Mouse (Mus musculus) limb, embryonic 12.5 days (tissue): ENCODE measurements around the gene Smyd3. TPM values are rescaled to one million over a fixed set of nuclear protein-coding genes. Genes with fewer than 3 reads are reported as not detected.
A peak's percentile ranks its signal among the peaks of the same experiment; 100 is the strongest.

Source experiments
- ATAC-seq: fragments of 200-750 bp; cut with Nextera tagmentation; 2 replicates; pipeline ENCODE4 v1.8.0; 2017; ENCODE audit warnings: low read depth, moderate TSS enrichment; ENCODE audit not compliant: insufficient number of reproducible peaks, insufficient read depth, low FRiP score, low TSS enrichment
- H3K27ac ChIP-seq: fragments of 300-500 bp; sonication (generic); 2 replicates; pipeline ENCODE4 v1.5.1; 2016; ENCODE audit warnings: mild to moderate bottlenecking, moderate library complexity
- H3K27me3 ChIP-seq: fragments of 300-500 bp; sonication (generic); 2 replicates; pipeline ENCODE4 v1.6.1; 2016; ENCODE audit warnings: mild to moderate bottlenecking, moderate library complexity
- H3K36me3 ChIP-seq: fragments of 300-500 bp; sonication (generic); 2 replicates; pipeline ENCODE4 v1.6.1; 2016; ENCODE audit warnings: mild to moderate bottlenecking, moderate library complexity
- H3K4me1 ChIP-seq: fragments of 300-500 bp; sonication (generic); replicated peaks from 2 replicates; pipeline ENCODE4 v1.6.1; 2016
- H3K4me2 ChIP-seq: fragments of 300-500 bp; sonication (generic); 2 replicates; pipeline ENCODE4 v1.6.1; 2016; ENCODE audit warnings: mild to moderate bottlenecking, moderate library complexity
- H3K4me3 ChIP-seq: fragments of 300-500 bp; sonication (generic); replicated peaks from 2 replicates; pipeline ENCODE4 v1.5.1; 2016; ENCODE audit warnings: mild to moderate bottlenecking
- H3K9ac ChIP-seq: fragments of 300-500 bp; sonication (generic); replicated peaks from 2 replicates; pipeline ENCODE4 v1.6.1; 2016; ENCODE audit warnings: mild to moderate bottlenecking, moderate library complexity
- H3K9me3 ChIP-seq: fragments of 300-500 bp; sonication (generic); 2 replicates; pipeline ENCODE4 v1.6.1; 2016; ENCODE audit warnings: mild to moderate bottlenecking, moderate library complexity
- WGBS: fragments of 180-500 bp; shearing (Covaris S2); methylation state at CpG from one replicate; pipeline ENCODE4 v1.1.7; 2016; 5-methylcytosine and 5-hydroxymethylcytosine counted together
- polyA plus RNA-seq: library from polyadenylated mRNA; unstranded; fragments of >200 nt; fragmentation: Nextera tagmentation; extraction: Ambion mirVana; gene quantifications from 2 replicates; pipeline ENCODE4 v1.2.1, GENCODE M21; 2016

Gene Smyd3
- polyA plus RNA-seq, 1 experiment from 2014 or later: 26.5 TPM

DNA sequence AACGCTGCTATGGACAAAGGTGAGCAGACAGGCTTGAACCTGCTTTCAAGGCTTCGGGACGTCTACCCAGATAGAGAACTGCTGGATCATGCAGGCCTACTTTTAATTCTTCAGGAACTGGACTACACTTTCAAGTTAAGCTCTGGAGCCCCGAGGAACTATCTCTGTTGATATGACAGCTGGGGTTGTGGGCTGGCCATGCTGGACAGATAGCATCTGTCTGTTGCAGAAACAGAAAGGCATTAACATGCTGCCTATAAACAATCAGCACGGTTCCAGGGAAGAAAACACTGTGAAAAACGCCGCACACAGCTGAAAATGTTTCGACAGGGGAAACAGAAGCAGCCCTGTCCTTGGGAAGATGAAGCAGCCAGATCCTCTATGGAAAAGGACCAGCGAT lies 365.5 kb downstream of the Smyd3 start:
- H3K27ac ChIP-seq: no peak overlapping the region
- H3K4me1 ChIP-seq: peaks cover 23% of the 10 kb centered on the region
- 84% methylated on average over 9 of the region's 9 CpGs for WGBS
- no peak overlapping the region for H3K4me3 ChIP-seq
- H3K36me3 ChIP-seq: no peaks in the 10 kb centered on the region
- ATAC-seq: no peak
- H3K27me3 ChIP-seq: no peaks in the 10 kb centered on the region
- no peak overlapping the region for H3K9ac ChIP-seq
- no peaks in the 10 kb centered on the region for H3K9me3 ChIP-seq
- H3K4me2 ChIP-seq: no peak overlapping the region

- H3K4me1 ChIP-seq: peaks cover 31% of the 10 kb centered on the region
- H3K4me2 ChIP-seq: no peak overlapping the region
- 58% methylated on average over 2 of the region's 2 CpGs for WGBS
- H3K27ac ChIP-seq: no peak overlapping the region
- H3K36me3 ChIP-seq: no peaks in the 10 kb centered on the region
- ATAC-seq: no peak
- no peak overlapping the region for H3K9ac ChIP-seq
- no peaks in the 10 kb centered on the region for H3K27me3 ChIP-seq
- no peak overlapping the region for H3K4me3 ChIP-seq
- H3K9me3 ChIP-seq: no peaks in the 10 kb centered on the region
Observed at GRCm38 (mm10) chr1:179151275-179151674, 366.6 kb downstream of the Smyd3 start.

DNA sequence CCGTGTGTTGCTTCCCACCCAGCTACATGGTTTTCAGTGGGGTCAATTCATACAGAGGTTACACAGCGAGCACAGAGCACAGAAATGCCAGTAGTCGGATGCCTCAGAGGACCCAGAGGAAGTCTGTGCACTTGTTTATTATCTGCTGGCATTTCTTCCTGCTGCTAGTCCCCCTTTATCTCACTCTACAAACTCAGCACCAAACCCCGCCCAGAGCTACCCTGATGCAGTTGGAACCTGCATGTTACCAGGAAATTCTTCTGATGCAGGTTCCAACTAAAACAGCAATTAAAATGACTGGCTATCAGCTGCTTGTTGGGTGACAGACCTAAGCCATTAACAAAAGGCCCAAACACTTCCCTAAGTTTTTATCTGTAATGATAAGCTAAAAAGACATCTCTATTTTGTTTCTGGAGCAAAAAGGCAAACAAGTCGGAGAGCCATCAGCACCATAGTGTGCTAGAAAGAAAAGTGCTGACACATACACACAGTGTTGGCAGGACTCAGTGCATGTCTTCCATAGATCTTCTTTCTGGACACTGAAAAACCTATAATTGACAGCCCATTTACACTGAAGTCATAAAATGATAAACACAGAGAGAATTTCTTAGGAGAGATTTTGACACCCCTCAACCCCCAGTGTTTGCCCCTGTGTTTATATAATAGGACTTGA lies 368.2 kb downstream of the Smyd3 start:
- H3K27me3 ChIP-seq: no peaks in the 10 kb centered on the region
- H3K36me3 ChIP-seq: no peaks in the 10 kb centered on the region
- peaks cover 48% of the 10 kb centered on the region for H3K4me1 ChIP-seq
- WGBS: 73% methylated on average over 5 of the region's 5 CpGs
- no peak overlapping the region for H3K9ac ChIP-seq
- no peak for ATAC-seq
- no peak overlapping the region for H3K27ac ChIP-seq
- no peak overlapping the region for H3K4me3 ChIP-seq
- no peaks in the 10 kb centered on the region for H3K9me3 ChIP-seq
- H3K4me2 ChIP-seq: no peak overlapping the region

- Histone ChIP-seq H3K27me3 (no peaks in the 10 kb centered on the region), H3K4me1 (peaks cover 75% of the 10 kb centered on the region), H3K27ac (peak overlapping the region; percentile 79), H3K4me3 (no peak overlapping the region), H3K4me2 (peak overlapping the region; percentile 6; the same call in 1 of the 2 replicates), H3K9ac (no peak overlapping the region), H3K9me3 (no peaks in the 10 kb centered on the region), H3K36me3 (no peaks in the 10 kb centered on the region)
- 10% methylated on average over 9 of the region's 9 CpGs for WGBS
- ATAC-seq: peak; percentile 53; the same call in 1 of the 2 replicates
Observed at GRCm38 (mm10) chr1:179146730-179147167, 371.1 kb downstream of the Smyd3 start.

GRCm38 (mm10) chr1:179143154-179143832 lies 374.5 kb downstream of the Smyd3 start:
- H3K4me3 ChIP-seq: no peak overlapping the region
- WGBS: 10% methylated on average over 11 of the region's 11 CpGs
- H3K36me3 ChIP-seq: no peaks in the 10 kb centered on the region
- H3K4me1 ChIP-seq: peaks cover 71% of the 10 kb centered on the region
- H3K4me2 ChIP-seq: peak overlapping the region; percentile 20; the same call in 1 of the 2 replicates
- peak overlapping the region; percentile 89 for H3K27ac ChIP-seq
- ATAC-seq: peak; percentile 71
- no peaks in the 10 kb centered on the region for H3K9me3 ChIP-seq
- no peaks in the 10 kb centered on the region for H3K27me3 ChIP-seq
- no peak overlapping the region for H3K9ac ChIP-seq

DNA sequence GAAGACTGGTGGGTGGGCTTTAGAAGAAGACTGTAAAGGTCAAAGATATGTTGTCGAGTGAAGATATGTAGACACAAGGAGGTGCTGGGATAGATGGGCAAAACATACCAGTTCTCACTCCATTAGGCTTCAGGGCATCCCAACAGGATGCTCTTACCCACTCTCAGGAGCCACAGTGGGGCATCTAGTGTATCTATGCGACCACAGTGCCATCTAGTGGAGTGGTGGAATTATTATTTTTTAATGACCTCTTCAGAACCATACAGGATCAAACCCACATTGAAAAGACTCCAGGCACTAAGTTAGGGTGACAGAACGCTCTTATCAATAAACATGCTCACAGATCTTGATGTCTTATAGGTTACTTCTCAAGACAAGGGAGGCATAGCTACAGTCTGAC lies 375.7 kb downstream of the Smyd3 start:
- WGBS: 31% methylated on average over 3 of the region's 3 CpGs

GRCm38 (mm10) chr1:179141071-179141650 lies 376.7 kb downstream of the Smyd3 start:
- WGBS: 66% methylated on average over 12 of the region's 12 CpGs
- H3K4me3 ChIP-seq: no peak overlapping the region
- H3K27ac ChIP-seq: no peak overlapping the region
- no peaks in the 10 kb centered on the region for H3K36me3 ChIP-seq
- no peaks in the 10 kb centered on the region for H3K9me3 ChIP-seq
- H3K27me3 ChIP-seq: no peaks in the 10 kb centered on the region
- no peak for ATAC-seq
- peaks cover 61% of the 10 kb centered on the region for H3K4me1 ChIP-seq
- H3K9ac ChIP-seq: no peak overlapping the region
- H3K4me2 ChIP-seq: no peak overlapping the region

More for the DNA sequence above, 375.7 kb downstream of the Smyd3 start:
- Histone ChIP-seq H3K27me3 (no peaks in the 10 kb centered on the region), H3K4me2 (no peak overlapping the region), H3K4me3 (no peak overlapping the region), H3K36me3 (no peaks in the 10 kb centered on the region), H3K9ac (no peak overlapping the region), H3K4me1 (peaks cover 62% of the 10 kb centered on the region), H3K27ac (no peak overlapping the region), H3K9me3 (no peaks in the 10 kb centered on the region)
- ATAC-seq: no peak

- no peak overlapping the region for H3K9ac ChIP-seq
- 75% methylated on average over 3 of the region's 3 CpGs for WGBS
Observed at GRCm38 (mm10) chr1:179137145-179137477, 380.7 kb downstream of the Smyd3 start.

DNA sequence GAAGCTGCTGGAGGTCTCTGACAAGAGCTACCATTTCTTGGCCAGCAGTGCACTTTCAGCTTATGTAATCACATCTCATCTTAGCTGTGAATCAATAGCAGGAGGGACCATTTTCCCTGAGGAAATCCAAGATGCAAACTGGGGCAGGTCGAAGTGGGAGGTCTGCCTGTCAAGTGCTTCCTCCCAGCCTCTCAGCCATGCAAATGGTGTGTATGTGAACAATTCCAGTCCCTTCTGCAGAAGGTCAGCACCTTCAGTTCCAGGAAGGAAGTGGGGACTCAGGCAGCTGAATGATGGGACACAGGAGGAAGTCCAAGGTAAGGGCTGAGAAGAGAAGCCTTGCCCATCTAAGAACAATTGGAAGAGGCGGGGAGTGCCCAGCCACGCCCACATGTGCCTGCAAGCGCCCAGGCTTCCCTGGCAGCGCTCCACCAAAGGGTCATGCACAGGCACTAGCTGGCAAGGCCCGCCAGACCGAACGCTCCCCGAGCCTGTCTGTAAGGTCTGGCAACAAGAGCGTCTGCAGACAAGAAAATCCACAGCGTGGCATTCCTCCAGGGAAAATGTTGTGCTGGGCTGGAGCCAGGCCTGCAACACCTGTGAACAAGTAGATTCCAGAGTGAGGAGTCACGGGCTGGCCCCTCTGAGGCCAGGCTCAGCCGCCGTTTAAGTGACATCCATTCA lies 381.2 kb downstream of the Smyd3 start:
- Histone ChIP-seq H3K27me3 (no peaks in the 10 kb centered on the region), H3K4me3 (no peak overlapping the region), H3K27ac (peak overlapping the region; percentile 36; the same call in 1 of the 2 replicates), H3K9me3 (peaks cover 10% of the 10 kb centered on the region), H3K4me2 (no peak overlapping the region), H3K9ac (no peak overlapping the region), H3K36me3 (no peaks in the 10 kb centered on the region; the same call in 1 of the 2 replicates), H3K4me1 (peaks cover 19% of the 10 kb centered on the region)
- no peak for ATAC-seq
- 54% methylated on average over 14 of the region's 14 CpGs for WGBS

More at GRCm38 (mm10) chr1:179137145-179137477, 380.7 kb downstream of the Smyd3 start:
- peak overlapping the region; percentile 36; the same call in 1 of the 2 replicates for H3K27ac ChIP-seq
- peaks cover 22% of the 10 kb centered on the region for H3K4me1 ChIP-seq
- ATAC-seq: no peak
- H3K36me3 ChIP-seq: no peaks in the 10 kb centered on the region; the same call in 1 of the 2 replicates
- H3K4me2 ChIP-seq: no peak overlapping the region
- peaks cover 10% of the 10 kb centered on the region for H3K9me3 ChIP-seq
- no peaks in the 10 kb centered on the region for H3K27me3 ChIP-seq
- H3K4me3 ChIP-seq: no peak overlapping the region

- H3K27me3 ChIP-seq: no peaks in the 10 kb centered on the region
- peaks cover 7% of the 10 kb centered on the region; the same call in 1 of the 2 replicates for H3K4me1 ChIP-seq
- no peak overlapping the region for H3K4me3 ChIP-seq
- H3K9me3 ChIP-seq: peaks cover 10% of the 10 kb centered on the region
- H3K27ac ChIP-seq: no peak overlapping the region
- no peak overlapping the region for H3K4me2 ChIP-seq
- WGBS: 93% methylated on average over 5 of the region's 5 CpGs
- no peak for ATAC-seq
- H3K36me3 ChIP-seq: no peaks in the 10 kb centered on the region; the same call in 1 of the 2 replicates
- H3K9ac ChIP-seq: no peak overlapping the region
Observed at GRCm38 (mm10) chr1:179129995-179130394, 387.8 kb downstream of the Smyd3 start.

DNA sequence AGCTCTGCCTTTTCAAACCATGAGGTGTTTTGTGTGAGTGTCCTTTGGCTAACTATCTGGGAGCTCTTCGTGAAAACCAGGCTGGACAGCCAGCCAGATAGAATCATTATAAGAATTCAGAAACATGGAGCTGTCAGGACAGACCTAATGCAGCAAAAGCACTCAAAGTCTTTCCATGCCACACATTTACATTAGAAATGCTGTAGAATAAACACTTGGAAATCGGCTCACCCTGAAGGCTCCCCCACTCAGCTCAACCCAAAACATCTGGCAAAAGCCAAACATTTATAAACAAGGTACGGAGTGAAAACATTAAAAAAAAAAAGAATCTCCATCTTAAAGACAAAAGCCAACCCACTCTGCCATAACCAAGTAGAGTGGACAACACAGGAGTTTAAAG lies 391.6 kb downstream of the Smyd3 start:
- Histone ChIP-seq H3K4me1 (peaks cover 2% of the 10 kb centered on the region; the same call in 1 of the 2 replicates), H3K27ac (no peak overlapping the region), H3K9me3 (no peaks in the 10 kb centered on the region), H3K27me3 (0 out of 2 replicates have a peak, but pooled peaks cover 3% of the 10 kb centered on the region), H3K36me3 (no peaks in the 10 kb centered on the region), H3K9ac (no peak overlapping the region), H3K4me3 (no peak overlapping the region), H3K4me2 (no peak overlapping the region)
- WGBS: 69% methylated on average over 3 of the region's 3 CpGs
- ATAC-seq: no peak
